Mouse (Mus musculus) A20 (cell line): ENCODE data around the gene Gas2l2.
A peak's percentile ranks its signal among the peaks of the same experiment; 100 is the strongest.

Experiments used
- DNase-seq: peaks from one replicate; pipeline ENCODE4 v3.0.0-alpha.2; 2011; ENCODE audit warnings: low read depth, low spot score

Gas2l2 gene

DNA sequence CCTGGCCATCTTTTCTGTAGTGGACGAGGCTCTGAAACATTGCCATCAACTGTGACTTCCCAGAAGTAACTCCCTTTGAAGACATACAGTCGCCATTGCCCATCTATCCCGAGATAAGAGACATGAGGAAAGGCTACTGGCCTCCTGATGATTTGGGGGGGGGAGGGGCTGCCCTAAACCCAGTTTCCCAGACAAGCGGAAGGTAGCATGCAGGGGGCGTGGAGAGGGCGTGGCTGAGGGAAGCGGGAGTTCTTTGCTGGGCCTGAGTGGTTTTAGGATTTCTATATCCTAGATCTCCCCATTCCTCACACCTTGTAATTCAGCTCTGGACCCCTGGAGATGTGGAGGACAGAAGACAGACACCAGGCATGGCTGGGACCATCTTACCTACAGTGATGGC is 14.6 kb upstream of the Gas2l2 start:
- no peak for DNase-seq

DNA sequence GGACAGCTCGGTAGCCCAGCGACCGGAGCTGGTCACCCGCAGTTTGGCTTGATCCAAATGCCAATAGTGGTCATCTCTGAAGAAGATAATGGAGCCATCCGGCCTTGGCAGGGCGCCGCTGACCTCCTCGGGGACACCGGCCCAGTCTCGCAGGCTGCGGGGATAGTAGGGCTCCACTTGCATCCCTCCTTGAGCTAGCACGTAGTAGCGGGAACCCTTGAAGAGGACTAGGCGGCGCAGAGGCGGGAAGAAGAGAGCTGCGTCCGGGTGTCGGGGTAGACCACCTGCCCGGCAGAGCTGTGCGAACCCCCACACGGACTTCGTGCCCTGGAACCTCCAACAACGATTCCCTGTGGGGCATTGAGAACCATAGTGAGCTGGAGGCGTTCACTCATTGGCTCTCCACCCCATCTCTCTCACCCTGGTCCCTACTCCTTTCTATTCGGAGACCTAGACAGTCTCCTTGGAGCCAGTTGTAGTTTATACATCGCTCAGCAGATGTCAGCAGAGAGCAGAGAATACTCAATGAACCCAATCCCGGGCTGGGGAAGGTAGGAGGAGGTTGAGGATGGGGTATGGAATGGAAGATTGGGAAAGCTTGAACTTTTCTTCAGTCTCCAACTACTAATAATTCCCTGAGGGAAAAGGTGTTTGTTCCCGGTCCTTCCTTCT is 13.5 kb upstream of the Gas2l2 start:
- peak; percentile 50 for DNase-seq

DNA sequence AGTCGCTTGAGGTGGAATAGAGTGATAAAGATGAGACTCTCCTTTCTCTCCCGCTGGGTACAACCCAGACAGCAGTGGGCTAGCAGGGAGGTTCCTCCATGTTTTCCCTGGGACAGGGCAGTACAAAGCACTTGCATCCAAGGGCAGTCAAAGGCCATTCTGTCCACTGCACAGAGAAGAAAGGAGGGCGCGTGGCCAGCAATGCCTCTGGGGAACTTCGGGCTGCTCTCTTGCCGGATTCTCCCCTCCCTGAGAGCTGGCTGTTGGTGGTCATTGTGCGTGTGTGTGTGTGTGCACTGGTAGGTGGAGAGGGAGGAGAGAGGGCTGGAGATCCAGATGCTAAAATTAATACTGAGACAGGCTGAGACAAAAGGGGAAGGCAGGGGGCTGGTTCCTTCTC is 12.0 kb upstream of the Gas2l2 start:
- no peak for DNase-seq

DNA sequence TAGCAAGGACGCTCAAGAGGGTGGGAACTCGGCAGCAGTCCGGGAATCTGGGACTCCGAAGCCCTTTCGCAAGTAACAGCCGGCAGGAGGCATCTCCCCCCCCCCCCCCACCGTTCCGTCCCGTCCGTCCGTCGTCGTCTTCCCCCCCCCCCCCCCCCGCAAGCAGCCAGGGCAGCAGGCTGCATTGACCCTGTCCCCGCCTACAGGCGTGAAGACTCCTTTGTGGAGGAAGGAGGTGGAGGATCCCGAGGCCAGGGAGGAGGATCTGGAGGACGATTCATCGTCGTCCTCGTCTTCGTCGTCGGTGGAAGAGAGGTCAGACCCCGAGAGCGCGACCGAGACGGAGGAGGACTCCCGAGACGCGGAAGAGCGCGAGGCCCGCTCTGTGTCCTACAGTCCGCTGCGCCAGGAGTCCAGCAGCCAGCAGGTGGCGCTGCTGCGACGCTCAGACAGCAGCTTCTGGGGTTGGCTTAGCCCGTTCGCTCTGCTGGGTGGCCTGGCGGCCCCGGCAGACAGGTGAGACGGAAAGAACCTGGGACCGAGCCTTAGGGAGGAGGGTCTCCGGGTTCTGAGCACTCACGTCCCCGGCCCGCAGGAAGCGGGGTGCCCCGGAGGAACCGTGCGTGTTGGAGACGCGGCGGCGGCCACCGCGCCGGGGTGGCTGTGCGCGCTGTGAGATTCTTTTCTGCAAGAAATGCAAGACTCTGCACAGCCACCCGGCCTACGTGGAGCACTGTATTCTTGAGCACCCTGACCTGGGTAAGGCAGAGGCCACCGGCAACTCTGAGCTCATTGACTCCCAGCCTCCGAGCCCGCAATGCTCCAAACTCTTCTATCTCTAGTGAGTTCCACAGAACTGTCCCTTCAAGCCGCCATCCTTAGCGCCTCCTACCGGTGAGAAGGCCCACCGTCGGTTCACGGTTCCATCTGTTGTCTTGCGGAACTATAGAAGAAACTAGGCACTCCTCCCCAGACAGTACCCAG is 11.1 kb upstream of the Gas2l2 start:
- DNase-seq, result peak; percentile 97

DNA sequence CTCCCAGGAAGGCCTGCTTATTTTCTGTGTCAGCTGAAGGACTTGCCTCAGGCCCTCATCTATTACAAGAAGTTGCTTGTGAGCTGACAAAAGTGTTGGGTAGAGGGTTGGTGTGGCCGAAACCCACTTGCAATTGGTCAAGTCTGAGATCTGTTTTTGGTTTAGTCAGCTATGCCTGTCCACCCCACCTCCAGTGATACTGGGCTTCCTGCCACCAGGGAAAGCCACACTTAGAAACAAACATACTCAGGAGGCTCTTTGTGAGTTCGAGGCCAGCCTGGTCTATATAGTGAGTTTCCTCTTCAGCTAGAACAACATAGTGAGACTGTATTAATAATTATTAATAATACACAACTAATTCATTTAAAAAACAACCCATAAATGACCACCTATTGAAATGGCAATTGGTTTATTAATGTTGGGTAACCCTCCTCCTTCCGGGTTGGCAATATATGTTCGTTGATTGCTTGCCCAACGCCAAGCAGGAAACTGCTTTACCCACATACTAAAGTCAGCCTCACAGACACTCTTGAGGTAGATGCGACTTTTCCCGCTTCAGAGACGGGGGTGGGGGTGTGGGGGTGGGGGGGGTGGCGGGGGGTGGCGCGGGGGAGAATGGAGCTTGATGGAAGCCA is 10.3 kb upstream of the Gas2l2 start:
- peak; percentile 23 for DNase-seq

DNA sequence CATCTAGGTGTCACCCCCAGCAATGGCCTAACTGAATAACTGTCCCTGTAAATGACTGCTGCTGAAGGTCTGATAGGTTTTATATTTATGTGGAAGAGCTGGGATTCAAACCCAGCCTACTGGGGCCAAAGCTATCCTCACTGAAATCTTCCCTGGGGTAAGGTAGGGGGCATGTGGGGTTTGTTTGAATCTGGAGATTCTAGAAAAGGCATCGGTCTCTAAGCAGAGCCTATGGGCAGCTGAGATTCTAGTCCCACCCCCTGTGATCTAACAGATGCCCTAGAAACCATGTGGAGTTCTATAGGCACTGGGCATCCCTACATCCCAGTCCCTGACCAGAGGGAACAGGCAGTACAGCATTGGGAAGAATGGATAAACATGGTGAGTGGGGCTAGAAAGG is 8.1 kb upstream of the Gas2l2 start, which contains the start of gene 1700020L24Rik:
Gene 1700020L24Rik (plus strand): TSS at position 301 of the 400 bp plus-strand sequence.
- DNase-seq, result no peak

DNA sequence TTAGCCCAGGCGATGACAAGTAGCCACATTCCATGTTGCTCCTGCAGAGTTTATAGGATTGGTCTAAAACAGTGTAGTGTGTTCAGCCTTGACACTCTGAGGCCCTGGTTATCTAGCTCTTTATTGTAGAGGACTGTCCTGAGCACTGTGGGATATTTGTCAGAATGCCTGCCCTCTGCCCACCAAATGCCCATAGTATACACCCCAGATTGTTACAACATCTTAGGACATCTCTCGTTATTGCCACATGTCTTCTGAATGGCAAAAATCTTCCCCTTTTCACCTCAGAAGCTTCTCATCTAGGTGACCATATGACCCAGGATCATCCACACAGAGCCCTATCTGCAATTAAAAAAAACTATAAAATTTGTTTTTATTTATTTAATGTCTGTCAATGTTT is 3.3 kb upstream of the Gas2l2 start:
- no peak for DNase-seq

DNA sequence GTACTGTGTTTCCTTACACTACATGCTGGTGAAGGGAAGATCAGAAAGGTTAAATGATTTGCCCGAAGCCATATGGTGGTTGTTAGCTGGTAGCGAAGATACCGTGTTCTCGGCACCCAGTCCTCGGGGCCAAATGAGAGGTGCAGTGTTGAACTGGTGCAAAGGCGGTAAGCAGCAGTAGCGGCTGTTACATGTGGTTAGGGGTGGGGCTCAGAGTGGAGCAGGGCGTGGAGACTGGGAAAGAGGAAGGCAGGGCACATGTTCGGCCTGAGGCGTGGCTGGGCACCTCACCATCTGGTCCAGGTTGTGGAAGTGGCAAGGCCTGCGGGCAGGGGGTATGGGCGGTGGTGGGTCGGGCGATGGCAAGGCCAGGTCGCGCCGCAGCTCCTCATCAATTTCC is 2.3 kb downstream of the Gas2l2 start:
- DNase-seq, result no peak

DNA sequence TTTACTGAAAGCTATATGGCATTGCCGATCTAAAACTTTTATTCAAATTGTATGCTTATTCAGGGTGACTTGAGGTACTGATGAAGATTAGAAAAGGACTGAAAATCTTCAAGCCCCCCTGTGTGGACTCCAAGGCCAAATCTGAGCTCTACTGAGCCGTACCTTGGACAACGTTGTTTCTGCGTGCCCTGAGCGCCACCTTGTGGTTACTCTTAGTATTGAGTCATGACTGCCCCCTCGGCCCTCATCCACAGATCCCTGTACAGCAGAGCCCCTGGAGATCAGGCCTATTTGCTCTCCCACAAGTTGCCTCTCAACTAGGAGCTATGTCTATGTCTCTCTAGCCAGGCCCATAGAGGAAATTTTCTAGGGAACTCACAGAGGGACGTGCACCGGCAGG is 4.6 kb downstream of the Gas2l2 start:
- DNase-seq, result peak; percentile 72

DNA sequence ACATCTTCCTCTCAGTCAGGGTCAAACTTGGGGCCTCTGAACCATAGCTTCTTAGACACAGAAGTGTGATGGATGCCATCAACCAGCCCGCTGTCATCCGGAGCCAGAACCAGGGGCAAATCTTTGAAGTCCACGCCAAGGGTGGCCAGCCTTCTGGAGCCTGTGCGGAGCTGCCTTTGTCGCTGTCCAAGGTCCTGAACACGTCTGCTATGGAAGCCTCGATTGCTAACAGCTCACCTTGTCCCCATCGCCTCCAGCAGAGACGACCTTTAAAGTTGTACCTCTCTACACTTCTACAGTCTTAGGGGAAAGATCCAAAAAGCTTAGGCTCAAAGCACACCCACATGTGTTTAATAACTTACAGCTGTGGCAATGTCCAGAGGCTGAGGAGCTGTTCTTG is 8.0 kb downstream of the Gas2l2 start:
- DNase-seq, result peak; percentile 69

DNA sequence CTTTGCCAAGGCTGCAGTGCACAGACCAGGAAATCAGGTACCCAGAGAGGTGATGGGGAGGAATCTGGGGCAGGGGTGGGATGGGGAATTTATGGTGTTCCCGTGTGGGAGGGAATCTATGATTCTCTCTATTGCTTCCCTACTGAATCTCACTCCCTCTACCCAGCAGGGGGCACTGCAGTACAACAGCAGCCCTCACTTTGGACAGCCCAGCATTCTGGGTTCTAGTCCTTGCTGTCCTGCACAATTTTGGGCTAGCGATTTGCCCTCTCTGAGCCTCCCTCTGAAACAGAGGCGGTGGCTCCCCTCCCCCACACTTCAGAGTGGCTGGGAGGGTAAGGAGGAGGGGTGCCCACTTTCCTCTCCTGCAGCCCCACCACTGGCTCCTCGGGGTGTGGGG is 8.9 kb downstream of the Gas2l2 start:
- peak; percentile 25 for DNase-seq

DNA sequence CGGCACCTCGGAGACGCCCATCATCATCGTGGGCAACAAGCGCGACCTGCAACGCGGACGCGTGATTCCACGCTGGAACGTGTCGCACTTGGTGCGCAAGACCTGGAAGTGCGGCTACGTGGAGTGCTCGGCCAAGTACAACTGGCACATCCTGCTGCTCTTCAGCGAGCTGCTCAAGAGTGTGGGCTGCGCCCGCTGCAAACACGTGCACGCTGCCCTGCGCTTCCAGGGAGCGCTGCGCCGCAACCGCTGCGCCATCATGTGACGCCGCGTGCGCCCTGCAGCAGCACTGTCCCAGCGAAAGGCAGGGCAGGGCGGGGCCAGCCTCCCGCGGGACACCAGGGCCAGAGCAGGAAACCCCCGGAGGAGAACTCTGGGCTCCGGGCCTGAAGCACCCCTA is 10.7 kb downstream of the Gas2l2 start:
- no peak for DNase-seq

DNA sequence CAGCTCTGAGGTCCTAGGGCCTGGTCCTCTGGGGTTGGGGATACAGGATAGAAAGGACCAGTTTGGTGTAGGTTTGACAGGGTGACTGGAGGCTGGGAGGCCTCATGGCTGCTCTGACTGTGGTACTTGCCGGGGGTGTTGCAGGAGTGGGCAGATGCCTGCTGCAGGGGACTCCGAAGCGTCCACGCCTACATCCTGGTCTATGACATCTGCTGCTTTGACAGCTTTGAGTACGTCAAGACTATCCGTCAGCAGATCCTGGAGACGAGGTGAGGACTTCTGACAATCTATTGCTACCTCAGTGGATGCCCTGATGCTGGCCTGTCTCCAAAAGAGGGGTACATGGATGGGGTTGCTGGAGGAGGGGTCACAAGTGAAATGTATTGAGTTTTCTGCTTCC is 11.5 kb downstream of the Gas2l2 start:
- no peak for DNase-seq

DNA sequence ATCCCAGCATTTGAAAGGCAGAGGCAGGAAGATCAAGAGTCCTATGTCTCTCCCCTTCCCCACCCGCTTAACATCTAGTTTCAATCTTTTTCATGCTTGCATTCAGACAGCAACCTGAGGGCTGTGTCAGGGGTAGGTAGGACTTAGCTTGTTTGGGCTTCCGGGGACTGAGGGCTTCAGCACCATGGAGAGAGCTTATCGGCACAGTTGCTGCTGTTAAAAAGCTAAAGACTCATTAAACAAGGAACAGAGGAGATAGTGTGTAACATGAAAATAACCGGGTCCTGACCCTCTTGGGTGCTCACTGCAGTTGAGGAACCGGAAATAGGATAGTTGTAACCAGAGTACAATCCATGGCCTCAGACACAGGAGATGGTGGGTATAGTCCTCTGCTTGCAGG is 12.2 kb downstream of the Gas2l2 start:
- DNase-seq, result peak; percentile 52

DNA sequence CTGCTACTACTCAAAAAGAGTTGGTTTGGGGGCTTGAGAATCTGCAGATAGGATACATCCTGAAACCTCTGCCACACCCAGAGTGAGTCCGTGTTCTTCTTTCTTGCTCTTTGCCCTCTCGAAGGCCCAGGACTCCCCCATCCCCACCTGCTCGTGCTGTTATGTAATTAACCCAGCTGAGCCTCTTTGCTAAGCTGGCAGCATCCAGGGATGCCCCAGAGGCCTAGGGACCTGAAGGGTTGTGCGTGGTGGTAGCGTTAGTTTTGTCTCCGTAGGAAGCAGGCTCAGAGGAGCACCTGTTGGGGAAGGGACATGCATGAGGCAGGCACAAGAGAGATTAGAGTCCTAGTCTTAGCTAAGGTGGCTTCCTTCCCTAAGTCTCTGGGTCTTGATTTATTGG is 18.7 kb downstream of the Gas2l2 start:
- no peak for DNase-seq

DNA sequence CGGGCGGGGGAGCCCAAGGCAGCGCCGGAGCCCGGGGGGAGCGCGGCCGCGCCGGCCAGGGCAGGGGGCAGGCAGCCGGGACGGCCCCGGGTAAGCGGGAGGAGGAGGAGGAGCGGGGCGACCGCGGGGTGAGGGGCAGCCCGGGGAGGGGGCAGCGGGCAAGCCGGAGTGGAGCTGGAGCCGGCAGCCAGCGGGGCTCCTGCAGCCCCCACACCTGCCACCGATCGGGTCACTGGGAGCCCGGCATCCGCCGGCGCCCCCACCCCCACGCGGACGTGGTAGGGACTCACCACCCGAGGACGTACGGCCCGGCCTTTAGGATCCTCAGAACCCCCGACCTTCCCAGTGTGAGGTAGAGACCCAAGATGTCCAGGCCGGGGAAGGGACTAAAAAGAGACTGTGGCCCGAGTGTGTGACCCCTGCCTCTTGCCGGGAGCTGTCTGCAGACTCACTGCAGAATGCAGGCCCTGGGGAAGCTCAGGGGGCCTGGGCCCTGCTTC is 19.4 kb downstream of the Gas2l2 start:
- DNase-seq, result no peak

DNA sequence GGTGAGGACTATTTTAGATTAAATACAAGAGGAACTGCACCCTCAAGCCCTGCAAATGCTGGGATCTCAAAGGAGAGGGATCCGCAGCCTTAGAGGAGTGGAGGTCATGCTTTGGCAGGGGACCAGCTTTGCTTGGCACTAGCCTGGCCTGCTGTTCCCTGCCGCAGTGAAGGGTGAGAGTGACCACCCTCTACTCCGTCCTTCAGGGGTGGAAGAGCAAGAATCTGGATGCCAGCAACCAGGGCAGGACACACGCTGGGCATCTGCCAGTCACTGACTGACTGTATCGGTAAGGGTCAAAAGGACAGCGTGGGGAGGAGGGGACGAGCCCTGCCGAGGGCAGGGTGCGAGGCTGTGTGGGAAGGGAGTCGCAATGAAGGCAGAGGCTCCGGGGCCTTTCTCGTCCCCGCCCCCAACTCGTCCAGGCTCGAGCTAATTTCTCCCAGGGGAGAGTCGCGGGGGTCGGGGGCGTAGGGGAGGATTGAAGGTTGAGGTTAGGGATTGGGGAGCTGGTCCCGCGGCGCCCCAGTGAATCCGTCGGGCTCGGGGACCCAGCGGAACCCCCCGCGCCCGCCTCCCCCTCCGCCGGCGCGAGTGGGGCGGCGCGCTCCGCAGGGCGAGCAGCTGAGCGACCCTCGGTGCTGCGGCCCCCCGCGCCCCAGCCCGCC is 20.0 kb downstream of the Gas2l2 start, which contains the start of gene Rasl10b:
Gene Rasl10b (plus strand): TSS at position 51 of the 668 bp plus-strand sequence.
- DNase-seq, result no peak

DNA sequence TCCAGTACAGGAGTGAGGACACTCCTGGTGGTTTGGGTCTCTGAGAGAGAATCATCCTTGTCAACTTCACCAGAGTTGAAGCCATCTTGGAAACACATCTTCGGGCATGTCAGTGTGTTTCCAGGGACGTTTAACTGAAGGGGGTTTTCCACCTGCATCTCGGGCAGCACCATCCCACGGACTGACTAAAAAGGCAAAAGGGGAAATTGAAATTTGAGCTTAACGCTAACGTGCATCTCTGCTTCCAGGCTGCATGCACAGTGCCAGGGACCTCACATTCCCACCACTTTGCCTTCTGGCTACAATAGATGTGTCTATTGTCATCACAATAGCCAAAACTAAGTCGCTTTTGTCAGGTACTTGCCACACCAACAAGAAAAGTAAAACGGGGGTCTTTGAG is 21.0 kb downstream of the Gas2l2 start:
- DNase-seq, result no peak

DNA sequence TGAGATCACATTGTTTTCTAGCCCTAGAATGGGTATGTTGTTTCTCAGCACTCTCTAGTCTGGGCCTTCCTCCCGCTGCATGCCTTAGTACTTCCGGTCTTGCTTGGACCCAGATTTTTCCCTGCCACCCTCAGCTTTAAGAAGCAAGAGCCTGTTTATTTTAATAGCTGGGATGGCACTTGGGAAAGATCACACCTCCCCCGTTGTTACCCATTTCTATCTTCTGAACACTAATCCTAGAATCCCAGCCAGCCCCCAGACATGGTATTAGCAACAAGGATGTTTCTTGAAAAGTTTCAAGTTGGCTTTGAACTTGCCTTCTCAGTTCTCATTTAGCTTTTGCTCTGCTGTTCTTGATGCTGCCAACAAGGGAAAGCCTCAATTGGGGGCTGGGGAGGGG is 22.9 kb downstream of the Gas2l2 start:
- DNase-seq, result no peak

DNA sequence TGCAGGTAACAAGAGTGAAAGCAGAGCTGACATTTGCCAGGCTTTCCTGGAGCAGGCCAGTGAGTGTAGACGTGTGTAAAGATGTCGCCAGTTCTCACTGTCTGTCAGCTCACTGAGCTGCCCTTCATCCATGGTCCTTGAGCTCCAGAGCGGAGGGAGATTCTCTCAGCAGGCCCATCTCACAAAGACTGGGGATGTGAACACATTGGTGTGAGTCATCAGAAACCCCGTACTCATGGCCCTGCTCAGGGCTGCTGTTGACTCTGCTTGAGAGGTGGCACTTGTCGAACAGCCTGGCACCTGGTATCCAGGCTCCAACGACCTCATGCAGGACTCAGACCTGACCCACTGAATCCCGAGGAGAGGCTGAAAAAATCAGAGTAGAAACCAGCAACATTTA is 25.5 kb downstream of the Gas2l2 start:
- DNase-seq, result no peak

DNA sequence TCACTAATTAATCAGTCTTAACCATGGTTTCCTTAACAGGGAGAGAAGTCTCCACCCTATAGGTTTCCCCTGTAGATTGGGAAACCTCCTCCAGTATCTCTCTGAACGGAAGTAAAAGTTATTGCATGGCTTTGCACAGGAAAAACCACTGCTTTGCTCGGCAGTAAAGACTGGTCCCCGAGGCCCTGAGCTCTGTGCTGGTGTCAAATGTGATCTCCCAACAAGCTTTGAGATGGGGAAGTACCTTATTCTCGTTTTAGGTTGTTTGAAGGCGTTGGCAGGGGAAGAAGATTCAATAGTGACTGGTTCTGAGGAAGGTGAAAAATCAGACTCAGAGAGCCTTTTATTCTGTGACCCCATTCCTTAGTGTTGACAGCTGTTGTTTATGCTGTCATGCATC is 30.5 kb downstream of the Gas2l2 start:
- DNase-seq, result no peak

DNA sequence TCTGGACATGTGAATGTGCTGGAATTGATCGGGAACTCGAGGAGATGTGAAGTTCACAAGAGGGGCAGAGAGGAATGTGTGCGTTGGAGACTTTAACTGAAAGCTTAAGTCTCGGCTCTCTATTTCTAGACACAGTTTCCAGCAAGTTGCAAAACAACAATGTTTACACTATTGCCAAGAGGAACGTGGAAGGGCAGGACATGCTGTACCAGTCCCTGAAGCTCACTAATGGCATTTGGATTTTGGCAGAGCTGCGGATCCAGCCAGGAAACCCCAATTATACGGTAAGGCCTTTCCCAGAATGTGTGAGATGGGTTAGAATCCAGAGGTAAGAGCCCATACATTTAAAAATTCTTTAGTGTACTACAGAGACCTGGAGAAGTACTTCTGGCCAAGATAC is 31.6 kb downstream of the Gas2l2 start:
- DNase-seq, result no peak
